Mouse (Mus musculus): ENCODE measurements at regions not wholly inside any gene's neighbourhood (a gene's known extent, or its start where the extent isn't known, plus 50 kb on each side); places are given as distances from the start of the nearest gene placed in this dataset.

- Histone ChIP-seq H3K9ac (ENCODE audit: insufficient read depth, low read depth) (no peak overlapping the region), H3K27ac (ENCODE audit: insufficient read depth, low read depth) (no peak overlapping the region), H3K4me1 (ENCODE audit: control insufficient read depth in 1 of 2, insufficient read depth in 2 of 2) (peaks cover 0 to under 1% of the 10 kb centered on the region in 2 experiments; a peak in 1 of 4 replicates), H3K4me3 (replicated peaks in 1 of 3; ENCODE audit: low read depth in 2 of 3, low read length in 2 of 3, poor library complexity in 1 of 3) (no peak overlapping the region), H3K79me2 (replicated peaks; ENCODE audit: control insufficient read depth, extremely low read depth, insufficient read depth, poor library complexity, severe bottlenecking) (no peaks in the 10 kb centered on the region), H3K36me3 (replicated peaks in 1 of 2; ENCODE audit: control insufficient read depth in 1 of 2, insufficient read depth in 1 of 2, low read length in 1 of 2) (no peaks in the 10 kb centered on the region), H3K27me3 (replicated peaks) (no peaks in the 10 kb centered on the region), H3K9me3 (replicated peaks; ENCODE audit: low read length) (no peaks in the 10 kb centered on the region), H3K4me2 (ENCODE audit: insufficient read depth, low read depth, poor library complexity, severe bottlenecking) (no peak overlapping the region)
- TF ChIP-seq POLR2A (IDR thresholded peaks at IDR 0.05; ENCODE audit: low read depth, low read length): no peak
- no peak for TF ChIP-seq EP300 (IDR thresholded peaks at IDR 0.05; ENCODE audit: low read length)
- no peak for TF ChIP-seq NELFE (IDR thresholded peaks at IDR 0.05; ENCODE audit: low read depth, low read length)
- TF ChIP-seq TCF12 (IDR thresholded peaks at IDR 0.05; ENCODE audit: low read depth, low read length): no peak
- TF ChIP-seq TBP (conservative IDR thresholded peaks at IDR 0.05; ENCODE audit: low read depth, low read length): no peak
- no peak for TF ChIP-seq MAZ (IDR thresholded peaks at IDR 0.05; ENCODE audit: low read depth, low read length)
- TF ChIP-seq ELF1 (IDR thresholded peaks at IDR 0.05; ENCODE audit: low read depth, low read length): no peak
- TF ChIP-seq UBTF (IDR thresholded peaks at IDR 0.05; ENCODE audit: low read depth, low read length): no peak
- no peak for TF ChIP-seq RAD21 (IDR thresholded peaks at IDR 0.05; ENCODE audit: low read depth, low read length)
- TF ChIP-seq IRF4 (IDR thresholded peaks at IDR 0.05; ENCODE audit: low read depth, low read length): no peak
- TF ChIP-seq ZMIZ1 (IDR thresholded peaks at IDR 0.05; ENCODE audit: low read depth, low read length): no peak
- TF ChIP-seq SMC3 (IDR thresholded peaks at IDR 0.05; ENCODE audit: low read depth, low read length): no peak
- TF ChIP-seq MXI1 (IDR thresholded peaks at IDR 0.05; ENCODE audit: low read depth, low read length): no peak
- TF ChIP-seq E2F4 (IDR thresholded peaks at IDR 0.05; ENCODE audit: insufficient replicate concordance, low read depth, low read length): no peak
- no peak for TF ChIP-seq GABPA (IDR thresholded peaks at IDR 0.05; ENCODE audit: insufficient replicate concordance, low read depth, low read length)
- TF ChIP-seq NRF1 (IDR thresholded peaks at IDR 0.05; ENCODE audit: low read depth, low read length): no peak
- in situ Hi-C loops (cut with MboI; ENCODE audit: low pct_ligation_motif_present, low pct_unique_long_range_greater_than_20kb, low sequenced_read_pairs): no loop called here
- no peak for DNase-seq (ENCODE audit: extremely low read depth)
- dilution Hi-C loops (cut with MboI; ENCODE audit: extremely low pct_ligation_motif_present, extremely low pct_unique_long_range_greater_than_20kb, low sequenced_read_pairs): no loop called here
Measured at GRCm38 (mm10) chr12:26212447-26212846, 202.6 kb downstream of the Rnf144a start.

GRCm38 (mm10) chr12:26211423-26211822 lies 203.6 kb downstream of the Rnf144a start:
- no peak overlapping the region for H3K4me2 ChIP-seq (ENCODE audit: insufficient read depth, low read depth, poor library complexity, severe bottlenecking)
- DNase-seq (ENCODE audit: extremely low read depth): no peak
- H3K27me3 ChIP-seq (replicated peaks): no peaks in the 10 kb centered on the region
- no peak overlapping the region for H3K27ac ChIP-seq (ENCODE audit: insufficient read depth, low read depth)
- H3K4me3 ChIP-seq (replicated peaks in 1 of 3; ENCODE audit: low read depth in 2 of 3, low read length in 2 of 3, poor library complexity in 1 of 3): no peak overlapping the region
- H3K4me1 ChIP-seq (ENCODE audit: control insufficient read depth in 1 of 2, insufficient read depth in 2 of 2): peaks cover 3 to 10% of the 10 kb centered on the region in 2 experiments; a peak in 3 of 4 replicates
- in situ Hi-C loops (cut with MboI; ENCODE audit: low pct_ligation_motif_present, low pct_unique_long_range_greater_than_20kb, low sequenced_read_pairs): no loop called here
- dilution Hi-C loops (cut with MboI; ENCODE audit: extremely low pct_ligation_motif_present, extremely low pct_unique_long_range_greater_than_20kb, low sequenced_read_pairs): no loop called here
- H3K36me3 ChIP-seq (replicated peaks in 1 of 2; ENCODE audit: control insufficient read depth in 1 of 2, insufficient read depth in 1 of 2, low read length in 1 of 2): no peaks in the 10 kb centered on the region
- no peaks in the 10 kb centered on the region for H3K79me2 ChIP-seq (replicated peaks; ENCODE audit: control insufficient read depth, extremely low read depth, insufficient read depth, poor library complexity, severe bottlenecking)
- no peaks in the 10 kb centered on the region for H3K9me3 ChIP-seq (replicated peaks; ENCODE audit: low read length)
- no peak for TF ChIP-seq MAX (IDR thresholded peaks at IDR 0.05; ENCODE audit: low read length)
- TF ChIP-seq POLR2A (IDR thresholded peaks at IDR 0.05; ENCODE audit: low read depth, low read length): no peak
- no peak overlapping the region for H3K9ac ChIP-seq (ENCODE audit: insufficient read depth, low read depth)
